ENCODE assay signal across 15 mouse cellular contexts in genomic region chr14:98958978-98959658, GRCm38 (mm10). TPM values are rescaled to one million over a fixed set of nuclear protein-coding genes. Genes with fewer than 3 reads are reported as not detected.
A peak's percentile ranks its signal among the peaks of the same experiment; 100 is the strongest.
DNase-seq lines count a peak whose midpoint lies in the region; ATAC-seq and TF ChIP-seq lines count a peak whose summit lies in the region.
"Had no signal": no experiment of that assay in that cellular context is flagged by ENCODE, and none has a peak within 500 bp of the region (broad histone marks: within the 10 kb centered on the region; RNA-seq: fewer than 3 reads in every experiment).

No protein-coding gene starts in this region.

- H3K9me3 ChIP-seq in lung, embryonic 14.5 days (ENCODE audit: low read depth, low read length), result no peaks in the 10 kb centered on the region
- H3K9me3 ChIP-seq in intestine, embryonic 14.5 days (ENCODE audit: control insufficient read depth, low read length), result no peaks in the 10 kb centered on the region
- H3K9me3 ChIP-seq in stomach, embryonic 14.5 days (ENCODE audit: control insufficient read depth, low read depth, low read length), result no peaks in the 10 kb centered on the region
- H3K9me3 ChIP-seq: heart, embryonic 12.5 days; megakaryocyte, embryonic 14.5 days had no signal

- H3K4me3 ChIP-seq in lung, embryonic 14.5 days (ENCODE audit: low read depth, low read length), result no peak overlapping the region
- no peak overlapping the region for H3K4me3 ChIP-seq in intestine, embryonic 14.5 days (ENCODE audit: low read depth, low read length)
- peak overlapping the region; percentile 5; the same call in 1 of the 2 replicates for H3K4me3 ChIP-seq in stomach, embryonic 14.5 days (ENCODE audit: low read depth, low read length)
- H3K4me3 ChIP-seq: erythroblast, embryonic 14.5 days; heart, embryonic 12.5 days; megakaryocyte, embryonic 14.5 days had no signal

- H3K27me3 ChIP-seq in lung, embryonic 14.5 days (ENCODE audit: insufficient read depth, low read length), result no peaks in the 10 kb centered on the region
- H3K27me3 ChIP-seq in intestine, embryonic 14.5 days (replicated peaks; ENCODE audit: control insufficient read depth, insufficient read depth, low read length), result no peaks in the 10 kb centered on the region
- no peaks in the 10 kb centered on the region for H3K27me3 ChIP-seq in stomach, embryonic 14.5 days (ENCODE audit: control insufficient read depth, insufficient read depth, low read length)
- H3K27me3 ChIP-seq: heart, embryonic 12.5 days; megakaryocyte, embryonic 14.5 days had no signal

- H3K4me1 ChIP-seq in lung, embryonic 14.5 days (ENCODE audit: insufficient read depth), result no peaks in the 10 kb centered on the region
- H3K4me1 ChIP-seq in intestine, embryonic 14.5 days (replicated peaks; ENCODE audit: control insufficient read depth, insufficient read depth, low read length), result no peaks in the 10 kb centered on the region
- peaks cover 5% of the 10 kb centered on the region; the same call in 1 of the 2 replicates for H3K4me1 ChIP-seq in stomach, embryonic 14.5 days (ENCODE audit: control insufficient read depth, insufficient read depth, low read length)
- H3K4me1 ChIP-seq: heart, embryonic 12.5 days; megakaryocyte, embryonic 14.5 days had no signal

- DNase-seq in embryo, embryonic 10 days (ENCODE audit: low spot score), result peak; percentile 51
- DNase-seq in embryo, embryonic 9.5 days (ENCODE audit: extremely low spot score), result no peak
- peak; percentile 23 for DNase-seq in lung, embryonic 14.5 days
- DNase-seq in lung, postnatal 4 days, result no peak
- DNase-seq in intestine, embryonic 14.5 days (ENCODE audit: low spot score), result no peak
- DNase-seq in thymus, postnatal 4 days, result no peak
- no peak for DNase-seq in layer of hippocampus, postnatal 36 days
- DNase-seq: B cell, adult 2 months; cerebellum, adult 18-20 months; thymus, adult 2 months had no signal

- H3K36me3 ChIP-seq in lung, embryonic 14.5 days (ENCODE audit: insufficient read depth), result no peaks in the 10 kb centered on the region
- no peaks in the 10 kb centered on the region for H3K36me3 ChIP-seq in intestine, embryonic 14.5 days (ENCODE audit: control insufficient read depth, insufficient read depth, low read length)
- H3K36me3 ChIP-seq in stomach, embryonic 14.5 days (ENCODE audit: control insufficient read depth, insufficient read depth, low read length), result no peaks in the 10 kb centered on the region
- H3K36me3 ChIP-seq: heart, embryonic 12.5 days had no signal

- no peak overlapping the region for H3K27ac ChIP-seq in lung, embryonic 14.5 days (ENCODE audit: low read depth)
- H3K27ac ChIP-seq in intestine, embryonic 14.5 days (ENCODE audit: low read depth), result no peak overlapping the region
- no peak overlapping the region for H3K27ac ChIP-seq in stomach, embryonic 14.5 days (ENCODE audit: low read length)

- 0 out of 2 replicates have a peak, but pooled peaks have one; percentile 5 for TF ChIP-seq CTCF in lung, embryonic 14.5 days (IDR thresholded peaks at IDR 0.05; ENCODE audit: low read depth)

- 31% methylated on average over 17 of the region's 17 CpGs for WGBS in lung, embryonic 14.5 days
- WGBS in intestine, embryonic 14.5 days, result 56% methylated on average over 17 of the region's 17 CpGs
- 20% methylated on average over 17 of the region's 17 CpGs for WGBS in stomach, embryonic 14.5 days

- no peak; the same call in 1 of the 2 replicates for ATAC-seq in lung, embryonic 14.5 days (ENCODE audit: insufficient read depth)
- ATAC-seq in intestine, embryonic 14.5 days (replicated peaks; ENCODE audit: low FRiP score, low TSS enrichment, low read depth), result 0 out of 2 replicates have a peak, but pooled peaks have one; percentile 40
- peak; percentile 53 for ATAC-seq in stomach, embryonic 14.5 days (ENCODE audit: insufficient number of reproducible peaks, insufficient read depth, low FRiP score, low read depth)

- H3K9ac ChIP-seq in lung, embryonic 14.5 days, result no peak overlapping the region
- no peak overlapping the region for H3K9ac ChIP-seq in intestine, embryonic 14.5 days (ENCODE audit: low read length)
- H3K9ac ChIP-seq in stomach, embryonic 14.5 days (replicated peaks; ENCODE audit: low read depth, low read length), result no peak overlapping the region
- H3K9ac ChIP-seq: heart, embryonic 12.5 days had no signal

- peak overlapping the region; percentile 26 for H3K4me2 ChIP-seq in lung, embryonic 14.5 days
- no peak overlapping the region for H3K4me2 ChIP-seq in intestine, embryonic 14.5 days (ENCODE audit: low read length)
- H3K4me2 ChIP-seq in stomach, embryonic 14.5 days (replicated peaks; ENCODE audit: low read depth, low read length), result peak overlapping the region; percentile 39
- H3K4me2 ChIP-seq: heart, embryonic 12.5 days had no signal

RNA-seq across cellular contexts. Expression of gene Rpl36a-ps1, which starts 35.0 kb away (rescaled TPM):
- 2.0 and 2.1 TPM in 2 replicates for polyA plus RNA-seq in lung, embryonic 14.5 days (2014; fragmentation: Nextera tagmentation; extraction: Ambion mirVana)
- 2.6 TPM in 1 of 2 replicates, not detected in the other for polyA plus RNA-seq in intestine, embryonic 14.5 days (2014; fragmentation: Nextera tagmentation; extraction: Ambion mirVana)
- 1.5 and 1.7 TPM in 2 replicates for polyA plus RNA-seq in stomach, embryonic 14.5 days (2014; fragmentation: Nextera tagmentation; extraction: Ambion mirVana)
- 1 to 10 TPM in 1 of 2 experiments, not detected in 1; 2.6 TPM for total RNA-seq in layer of hippocampus, postnatal 36 days (2021)
- polyA plus RNA-seq: liver, adult 2 months; thymus, adult 2 months had no signal

Comparison
In these comparisons a context has a peak if more than half of its experiments do, and no peak if none do; other contexts are left out.
1. DNase-seq: peak in embryo, embryonic 10 days (single experiment) and lung, embryonic 14.5 days (single experiment); none in embryo, embryonic 9.5 days (single experiment), lung, postnatal 4 days (0 of 2), intestine, embryonic 14.5 days (single experiment), thymus, postnatal 4 days (single experiment) and layer of hippocampus, postnatal 36 days (0 of 2).